Mouse (Mus musculus) kidney, postnatal 25 days (tissue): ENCODE data around the gene Haspin.

Source experiments
- DNase-seq, 2 experiments: peaks; one replicate each; pipeline ENCODE4 v3.0.0; 2021; ENCODE audit warnings: mixed read lengths in 2 of 2

Haspin gene

GRCm38 (mm10) chr11:73144261-73144681 is 6.2 kb upstream of the Haspin start:
- DNase-seq: peak; percentile 41 to 84

- peak in 1 of 2 experiments; percentile 19 for DNase-seq
These were observed 978 bp downstream of the Haspin start for GRCm38 (mm10) chr11:73137116-73137515.

- DNase-seq: no peak
These were observed 1.5 kb downstream of the Haspin start for GRCm38 (mm10) chr11:73136587-73136986.

GRCm38 (mm10) chr11:73134222-73134621 is 3.9 kb downstream of the Haspin start:
- DNase-seq: no peak

- no peak for DNase-seq
These were observed 5.1 kb downstream of the Haspin start for GRCm38 (mm10) chr11:73132999-73133398.

- DNase-seq: peak; percentile 60 to 66
These were observed 7.1 kb downstream of the Haspin start for GRCm38 (mm10) chr11:73131020-73131419.

GRCm38 (mm10) chr11:73126495-73126894 is 11.6 kb downstream of the Haspin start:
- no peak for DNase-seq

GRCm38 (mm10) chr11:73111414-73111813 is 26.7 kb downstream of the Haspin start:
- no peak for DNase-seq

- no peak for DNase-seq
These were observed 28.2 kb downstream of the Haspin start for GRCm38 (mm10) chr11:73109941-73110340.

GRCm38 (mm10) chr11:73108898-73109625 is 29.0 kb downstream of the Haspin start:
- peak in 1 of 2 experiments; percentile 46 for DNase-seq

- no peak for DNase-seq
These were observed 29.7 kb downstream of the Haspin start for GRCm38 (mm10) chr11:73108195-73108897.

- DNase-seq: peak; percentile 74 to 80
These were observed 30.7 kb downstream of the Haspin start for GRCm38 (mm10) chr11:73107358-73107757.

- DNase-seq: no peak
These were observed 32.8 kb downstream of the Haspin start for GRCm38 (mm10) chr11:73105246-73105645.

- no peak for DNase-seq
These were observed 36.8 kb downstream of the Haspin start for GRCm38 (mm10) chr11:73101308-73101707.

- no peak for DNase-seq
These were observed 37.9 kb downstream of the Haspin start for GRCm38 (mm10) chr11:73099976-73100750.

GRCm38 (mm10) chr11:73098860-73099259 is 39.2 kb downstream of the Haspin start:
- DNase-seq: no peak

GRCm38 (mm10) chr11:73094231-73094995 is 43.7 kb downstream of the Haspin start:
- DNase-seq: no peak

GRCm38 (mm10) chr11:73092877-73093276 is 45.2 kb downstream of the Haspin start:
- no peak for DNase-seq

- peak in 1 of 2 experiments; percentile 57 for DNase-seq
These were observed 46.0 kb downstream of the Haspin start for GRCm38 (mm10) chr11:73092057-73092456.

GRCm38 (mm10) chr11:73090826-73091225 is 47.3 kb downstream of the Haspin start:
- no peak for DNase-seq

GRCm38 (mm10) chr11:73090283-73090682 is 47.8 kb downstream of the Haspin start, which contains the start of gene Itgae:
TSS of gene Itgae (plus strand) at chr11:73090583.
- DNase-seq: no peak

GRCm38 (mm10) chr11:73087700-73088480 is 50.2 kb downstream of the Haspin start:
- DNase-seq: no peak
